Mouse (Mus musculus) CD4-positive naive resting alpha-beta T cell, adult 57 days (primary cell): Measurements from ENCODE around the gene Gm9639. TPM values are rescaled to one million over a fixed set of nuclear protein-coding genes. Genes with fewer than 3 reads are reported as not detected.

Experiments
- total RNA-seq: library from RNA; stranded (reverse); gene quantifications from one replicate; pipeline ENCODE4 v1.2.4, GENCODE M21; 2023

Gm9639 gene
- not detected for total RNA-seq

GRCm38 (mm10) chr10:77794976-77795375 is at the start of gene Gm9639:
Gene Gm9639 (minus strand): TSS chr10:77795076.

GRCm38 (mm10) chr10:77835647-77836046 is 40.8 kb upstream of the Gm9639 start, which contains the start of gene Krtap10-10:
Gene Krtap10-10 (plus strand): TSS chr10:77835947.

GRCm38 (mm10) chr10:77826951-77827350 is 32.1 kb upstream of the Gm9639 start, which contains the start of gene Krtap10-4:
Gene Krtap10-4 (minus strand): TSS chr10:77827095.

GRCm38 (mm10) chr10:77814382-77814781 is 19.5 kb upstream of the Gm9639 start, which contains the start of gene Gm2696:
Gene Gm2696 (plus strand): TSS chr10:77814682.

GRCm38 (mm10) chr10:77811743-77812142 is 16.9 kb upstream of the Gm9639 start, which contains the start of gene Gm9507:
Gene Gm9507 (minus strand): TSS chr10:77811843.

GRCm38 (mm10) chr10:77798921-77799508 is 4.1 kb upstream of the Gm9639 start, which contains the start of gene Gm19668:
Gene Gm19668 (minus strand): TSS chr10:77799133.

GRCm38 (mm10) chr10:77787876-77788275 is 7.0 kb downstream of the Gm9639 start, which contains the start of gene Gm7137:
Gene Gm7137 (minus strand): TSS chr10:77788200.

GRCm38 (mm10) chr10:77782442-77782841 is 12.4 kb downstream of the Gm9639 start, which contains the start of gene Gm3250:
Gene Gm3250 (minus strand): TSS chr10:77782542.

GRCm38 (mm10) chr10:77776844-77777243 is 18.0 kb downstream of the Gm9639 start, which contains the start of gene Gm7138:
Gene Gm7138 (minus strand): TSS chr10:77776944.

GRCm38 (mm10) chr10:77771225-77771624 is 23.7 kb downstream of the Gm9639 start, which contains the start of gene Gm3238:
Gene Gm3238 (minus strand): TSS chr10:77771325.

GRCm38 (mm10) chr10:77759582-77759981 is 35.3 kb downstream of the Gm9639 start, which contains the start of gene Gm3233:
Gene Gm3233 (minus strand): TSS chr10:77759682.

GRCm38 (mm10) chr10:77751254-77751653 is 43.6 kb downstream of the Gm9639 start, which contains the start of gene Gm9736:
Gene Gm9736 (minus strand): TSS chr10:77751354.

Other genes with a start within 250 kb of the Gm9639 start
- 109 TPM for gene Pttg1ip, start 213.4 kb downstream of the Gm9639 start, total RNA-seq
- 61.4 TPM for gene Sumo3, start 189.0 kb downstream of the Gm9639 start, total RNA-seq
- gene Gm49325, start 188.9 kb downstream of the Gm9639 start, total RNA-seq, result not detected
- gene Ube2g2, start 172.8 kb downstream of the Gm9639 start, total RNA-seq, result 36.8 TPM
- gene Tspear, start 108.5 kb downstream of the Gm9639 start, total RNA-seq, result 0.44 TPM
- gene Gm19402, start 104.3 kb downstream of the Gm9639 start, total RNA-seq, result not detected
- gene Gm9508, start 97.8 kb downstream of the Gm9639 start, total RNA-seq, result not detected
- not detected for gene Gm10272, start 88.5 kb downstream of the Gm9639 start, total RNA-seq
- gene Gm10024, start 83.6 kb downstream of the Gm9639 start, total RNA-seq, result not detected
- gene Gm10142, start 79.3 kb downstream of the Gm9639 start, total RNA-seq, result not detected
- not detected for gene Krtap12-1, start 74.5 kb downstream of the Gm9639 start, total RNA-seq
- gene Gm10100, start 68.6 kb downstream of the Gm9639 start, total RNA-seq, result not detected
- gene Gm18596, start 52.4 kb downstream of the Gm9639 start, total RNA-seq, result not detected
- not detected for gene Gm9736, start 43.7 kb downstream of the Gm9639 start, total RNA-seq
- gene Gm3233, start 35.4 kb downstream of the Gm9639 start, total RNA-seq, result not detected
- gene Gm3238, start 23.8 kb downstream of the Gm9639 start, total RNA-seq, result not detected
- gene Gm7138, start 18.1 kb downstream of the Gm9639 start, total RNA-seq, result not detected
- gene Gm3250, start 12.5 kb downstream of the Gm9639 start, total RNA-seq, result not detected
- not detected for gene Gm7137, start 6.9 kb downstream of the Gm9639 start, total RNA-seq
- gene Gm19668, start 4.1 kb upstream of the Gm9639 start, total RNA-seq, result not detected
- gene Gm9507, start 16.8 kb upstream of the Gm9639 start, total RNA-seq, result not detected
- not detected for gene Gm2696, start 19.6 kb upstream of the Gm9639 start, total RNA-seq
- gene Krtap10-4, start 32.0 kb upstream of the Gm9639 start, total RNA-seq, result not detected
- not detected for gene Krtap10-10, start 40.9 kb upstream of the Gm9639 start, total RNA-seq
- not detected for gene Gm36176, start 51.7 kb upstream of the Gm9639 start, total RNA-seq
- not detected for gene Gm10318, start 57.8 kb upstream of the Gm9639 start, total RNA-seq
- gene Gm3285, start 66.9 kb upstream of the Gm9639 start, total RNA-seq, result not detected
- gene Lrrc3, start 107.5 kb upstream of the Gm9639 start, total RNA-seq, result not detected
- 3.9 TPM for gene Trpm2, start 175.5 kb upstream of the Gm9639 start, total RNA-seq
- gene 1810043G02Rik, start 183.4 kb upstream of the Gm9639 start, total RNA-seq, result 6.7 TPM
- gene Pfkl, start 215.0 kb upstream of the Gm9639 start, total RNA-seq, result 111 TPM
- not detected for gene Dnmt3l, start 246.9 kb upstream of the Gm9639 start, total RNA-seq
- gene Aire, start 248.5 kb upstream of the Gm9639 start, total RNA-seq, result not detected